Mouse (Mus musculus): ENCODE measurements at regions not wholly inside any gene's neighbourhood (a gene's known extent, or its start where the extent isn't known, plus 50 kb on each side); places are given as distances from the start of the nearest gene placed in this dataset.

GRCm38 (mm10) chr16:92971956-92972355 is 146.0 kb upstream of the Runx1 start:
- intact Hi-C loops (cut with DNase I; ENCODE audit: low total_unique reads), result no loop called here
- no peak for DNase-seq

- DNase-seq, result no peak
- intact Hi-C loops (cut with DNase I; ENCODE audit: low total_unique reads), result no loop called here
Observed at GRCm38 (mm10) chr16:92970587-92970986, 144.6 kb upstream of the Runx1 start.

DNA sequence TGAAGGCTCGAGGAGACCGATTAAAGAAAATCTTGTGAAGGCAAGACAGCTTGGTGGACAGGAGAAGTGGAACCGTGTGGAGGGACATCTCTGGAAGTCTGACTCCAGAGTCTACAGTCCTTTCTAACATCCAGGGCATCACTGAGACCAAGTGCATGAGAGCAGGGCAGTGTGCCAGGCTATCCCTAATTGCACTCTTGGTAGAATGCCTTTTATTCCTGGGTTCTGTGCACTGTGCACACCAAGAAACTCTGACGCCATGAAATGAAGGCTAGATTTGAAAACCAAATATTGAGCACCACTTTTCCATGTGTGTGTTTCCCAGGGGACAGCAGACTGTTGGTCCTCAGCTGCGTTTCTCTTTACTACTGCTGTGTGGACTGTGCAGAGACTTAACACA is 143.1 kb upstream of the Runx1 start:
- DNase-seq, result no peak
- intact Hi-C loops (cut with DNase I; ENCODE audit: low total_unique reads), result no loop called here

DNA sequence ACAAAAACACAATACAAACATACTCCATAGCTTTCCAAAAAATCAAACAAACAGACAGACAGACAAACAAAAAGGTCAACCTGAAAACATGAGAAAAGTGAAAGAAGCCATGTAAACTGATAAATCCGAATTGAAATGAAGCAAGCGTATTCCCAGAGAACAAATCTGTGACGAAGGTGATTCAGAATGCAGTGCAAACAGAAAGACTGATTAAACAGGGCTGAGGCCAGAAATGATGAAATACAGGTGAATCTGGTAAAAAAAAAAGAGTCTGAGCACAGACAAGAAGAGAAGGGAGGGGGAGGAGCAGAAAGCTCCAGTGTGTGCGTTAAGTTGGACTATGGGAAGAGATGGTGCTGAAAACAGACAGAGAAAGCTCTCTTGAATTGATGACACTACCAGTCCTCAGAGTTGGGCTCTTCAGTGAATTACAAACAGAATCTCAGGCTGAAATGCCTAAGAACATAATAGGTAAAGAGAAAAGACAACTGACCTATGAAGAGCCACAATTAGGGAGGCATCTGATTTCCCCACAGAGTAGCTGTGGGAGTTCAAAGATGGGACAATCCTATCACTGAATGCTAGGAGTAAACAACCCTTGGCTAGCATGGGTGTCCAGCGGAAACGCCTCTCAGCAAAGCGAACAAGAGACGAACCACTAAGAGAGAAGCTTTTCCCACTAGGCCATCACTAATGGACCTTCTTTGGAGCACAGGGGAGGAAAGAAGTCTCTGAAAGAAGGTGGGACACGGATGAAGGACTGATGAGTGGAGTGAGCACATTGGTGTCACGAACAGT is 140.3 kb upstream of the Runx1 start:
- no peak for DNase-seq
- intact Hi-C loops (cut with DNase I; ENCODE audit: low total_unique reads), result no loop called here

DNA sequence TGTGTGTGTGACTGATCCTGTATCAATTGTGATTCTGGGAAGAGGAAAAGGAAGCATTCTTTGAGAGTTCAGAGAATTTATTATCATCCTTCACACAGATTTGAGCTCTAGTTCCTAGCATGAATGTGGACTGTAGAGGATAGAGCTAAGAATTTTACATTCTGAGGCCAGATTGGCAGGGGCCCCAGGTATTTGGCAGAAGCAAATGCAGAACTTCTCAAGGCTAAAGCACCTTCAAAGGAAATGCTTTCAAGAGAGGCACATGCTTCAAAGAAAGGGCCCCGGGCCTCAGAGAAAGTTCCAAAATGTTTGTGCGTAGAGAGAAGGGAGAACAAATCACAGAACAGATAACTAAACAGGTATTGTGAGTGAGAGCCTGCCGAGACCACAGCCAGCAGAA is 139.7 kb upstream of the Runx1 start:
- intact Hi-C loops (cut with DNase I; ENCODE audit: low total_unique reads), result no loop called here

DNA sequence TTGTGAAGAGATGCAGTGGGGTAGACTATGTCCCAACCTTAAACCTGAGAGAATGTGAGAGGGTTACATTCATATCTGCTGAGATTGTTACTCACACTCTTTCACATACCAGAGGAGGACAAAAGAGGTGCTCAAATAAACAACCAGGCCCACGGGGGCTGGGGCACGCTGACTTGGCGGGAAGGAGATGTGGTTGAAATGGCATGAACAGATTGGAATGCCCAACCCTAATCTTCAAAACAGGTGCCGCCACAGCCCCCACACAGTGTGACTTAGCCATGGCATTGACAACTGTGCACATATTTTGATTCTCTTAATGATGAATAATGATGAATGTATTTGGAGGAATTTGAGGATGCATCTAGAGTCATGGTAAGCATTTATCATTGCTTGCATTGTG is 137.6 kb upstream of the Runx1 start:
- DNase-seq, result no peak
- intact Hi-C loops (cut with DNase I; ENCODE audit: low total_unique reads), result no loop called here

More for the DNA sequence above, 139.7 kb upstream of the Runx1 start:
- DNase-seq, result no peak

DNA sequence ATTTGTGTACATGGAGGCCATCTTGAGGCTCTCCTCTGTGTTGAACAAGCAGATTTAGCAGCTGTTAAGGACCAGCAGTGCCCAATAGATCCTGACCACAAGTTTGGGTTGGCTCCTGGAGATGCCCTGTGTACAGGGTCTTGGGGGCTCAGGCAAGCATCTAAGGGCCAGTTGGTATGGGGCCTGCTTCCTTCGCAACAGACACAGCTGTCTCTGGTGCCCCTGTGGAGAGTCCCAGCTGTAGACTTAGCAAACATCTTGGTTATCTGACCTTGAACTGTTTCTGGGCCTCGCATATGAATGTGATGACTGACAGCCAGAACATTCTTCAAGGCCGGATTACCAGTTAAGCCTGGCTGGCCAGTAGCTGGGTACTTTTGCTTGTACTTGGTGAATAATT is 135.4 kb upstream of the Runx1 start:
- DNase-seq, result no peak

GRCm38 (mm10) chr16:92960740-92961139 is 134.8 kb upstream of the Runx1 start:
- intact Hi-C loops (cut with DNase I; ENCODE audit: low total_unique reads), result no loop called here
- no peak for DNase-seq

More for the DNA sequence above, 135.4 kb upstream of the Runx1 start:
- intact Hi-C loops (cut with DNase I; ENCODE audit: low total_unique reads), result no loop called here

- intact Hi-C loops (cut with DNase I; ENCODE audit: low total_unique reads), result no loop called here
- no peak for DNase-seq
Observed at GRCm38 (mm10) chr16:92958967-92959366, 133.0 kb upstream of the Runx1 start.

GRCm38 (mm10) chr16:92958146-92958545 is 132.2 kb upstream of the Runx1 start:
- no peak for DNase-seq
- intact Hi-C loops (cut with DNase I; ENCODE audit: low total_unique reads), result no loop called here

- DNase-seq, result no peak
- intact Hi-C loops (cut with DNase I; ENCODE audit: low total_unique reads), result no loop called here
Observed at GRCm38 (mm10) chr16:92955508-92955907, 129.6 kb upstream of the Runx1 start.

DNA sequence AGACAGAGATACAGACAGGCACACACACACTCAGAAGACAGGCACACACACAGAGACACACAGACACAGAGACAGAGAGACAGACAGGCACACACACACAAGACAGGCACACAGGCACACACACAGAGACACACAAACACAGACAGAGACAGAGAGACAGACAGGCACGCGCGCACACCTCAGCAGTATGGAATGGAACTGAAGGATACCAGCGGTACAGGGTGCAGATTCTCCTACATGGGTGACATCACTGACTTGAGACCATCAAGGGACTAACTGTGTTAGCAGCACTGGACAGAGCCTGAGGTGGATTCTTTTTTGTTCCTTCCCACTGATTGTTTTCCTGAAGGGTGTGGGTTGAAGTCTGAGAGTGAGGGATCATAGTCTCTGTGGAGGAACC is 129.1 kb upstream of the Runx1 start:
- no peak for DNase-seq
- intact Hi-C loops (cut with DNase I; ENCODE audit: low total_unique reads), result no loop called here

- DNase-seq, result peak; percentile 88
- intact Hi-C loops (cut with DNase I; ENCODE audit: low total_unique reads), result no loop called here
Observed at GRCm38 (mm10) chr16:92953936-92954654, 128.1 kb upstream of the Runx1 start.

- peak; percentile 34 for DNase-seq
- intact Hi-C loops (cut with DNase I; ENCODE audit: low total_unique reads), result no loop called here
Observed at GRCm38 (mm10) chr16:92952336-92953097, 126.6 kb upstream of the Runx1 start.

GRCm38 (mm10) chr16:92951516-92951915 is 125.6 kb upstream of the Runx1 start:
- intact Hi-C loops (cut with DNase I; ENCODE audit: low total_unique reads), result no loop called here
- DNase-seq, result peak; percentile 30

- peak; percentile 39 for DNase-seq
- intact Hi-C loops (cut with DNase I; ENCODE audit: low total_unique reads), result no loop called here
Observed at GRCm38 (mm10) chr16:92948494-92948893, 122.5 kb upstream of the Runx1 start.

DNA sequence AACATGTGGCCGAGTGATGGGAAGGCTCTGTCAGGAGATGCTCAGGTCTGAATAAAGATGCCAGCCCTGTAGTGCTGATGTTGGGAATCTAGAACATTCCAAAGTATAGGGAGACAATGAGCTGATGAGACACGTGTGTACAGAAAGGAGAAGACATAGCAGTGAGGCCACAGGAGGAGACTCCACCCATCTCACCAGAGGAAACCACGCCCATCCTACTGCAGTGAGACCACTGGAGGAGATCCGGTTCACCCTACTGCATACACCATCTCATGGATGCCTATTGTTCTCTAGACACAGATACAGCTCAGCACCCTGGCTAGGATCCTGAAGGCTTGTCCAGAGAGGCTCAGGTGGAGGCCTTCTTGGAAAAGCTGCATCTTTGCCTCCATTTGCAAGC is 120.6 kb upstream of the Runx1 start:
- intact Hi-C loops (cut with DNase I; ENCODE audit: low total_unique reads), result no loop called here
- no peak for DNase-seq

- no peak for DNase-seq
- intact Hi-C loops (cut with DNase I; ENCODE audit: low total_unique reads), result no loop called here
Observed at GRCm38 (mm10) chr16:92943901-92944300, 118.0 kb upstream of the Runx1 start.

- intact Hi-C loops (cut with DNase I; ENCODE audit: low total_unique reads), result no loop called here
Observed at GRCm38 (mm10) chr16:92939618-92940017, 113.7 kb upstream of the Runx1 start.

GRCm38 (mm10) chr16:92935848-92936535 is 110.0 kb upstream of the Runx1 start:
- no peak for DNase-seq

More at GRCm38 (mm10) chr16:92939618-92940017, 113.7 kb upstream of the Runx1 start:
- DNase-seq, result no peak

More at GRCm38 (mm10) chr16:92935848-92936535, 110.0 kb upstream of the Runx1 start:
- intact Hi-C loops (cut with DNase I; ENCODE audit: low total_unique reads), result no loop called here

Data from gastrocnemius, postnatal 14 days (tissue).